Mouse (Mus musculus): ENCODE measurements around the gene Trpm8. TPM values are rescaled to one million over a fixed set of nuclear protein-coding genes. Genes with fewer than 3 reads are reported as not detected.

Trpm8 gene
- not detected in 2 replicates for polyA plus RNA-seq (2016; fragmentation: Nextera tagmentation; extraction: Ambion mirVana)

DNA sequence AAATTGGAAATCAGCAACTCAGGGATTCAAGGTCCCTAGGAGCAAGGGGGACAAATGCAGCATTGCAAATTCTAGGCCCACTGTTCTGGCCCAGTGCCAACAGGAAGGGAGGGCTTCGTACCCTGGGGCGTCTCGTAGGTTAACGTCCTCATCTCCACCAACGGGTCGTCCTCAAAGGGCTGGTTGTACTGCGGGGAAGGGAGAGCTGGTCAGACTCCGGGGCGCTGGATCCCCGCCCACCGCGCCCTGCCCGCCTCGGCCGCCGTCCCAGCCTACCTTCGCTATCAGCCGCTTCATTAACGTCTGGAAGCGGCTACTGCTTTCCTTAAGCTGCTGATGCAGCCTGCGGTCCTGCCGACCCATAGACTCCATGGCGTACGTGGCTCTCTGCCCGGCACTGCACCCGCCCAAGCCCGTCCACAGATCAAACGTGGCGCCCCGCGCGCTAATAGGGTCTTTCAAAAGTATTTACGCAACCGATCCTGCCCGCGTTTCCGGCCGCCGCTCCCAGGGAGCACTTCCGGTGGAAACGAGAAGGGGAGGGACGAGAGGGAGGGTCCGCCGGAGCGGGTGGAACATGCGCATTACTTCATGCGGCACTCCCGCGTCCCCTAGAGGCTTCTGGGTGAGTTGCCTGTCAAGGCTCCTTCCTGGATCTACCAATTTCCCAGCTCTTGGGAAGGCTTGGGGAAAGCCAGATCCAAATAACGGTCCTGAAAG lies at the start of gene Trpm8, which contains the start of gene Hjurp:
Gene Trpm8, plus strand, starts transcription at position 564 of the 720 bp plus-strand sequence.
Gene Hjurp, minus strand, starts transcription at position 536 of the 720 bp plus-strand sequence.
- Histone ChIP-seq H3K4me2 (peak within 1 kb of the TSS; percentile 54), H3K9ac (peak within 1 kb of the TSS; percentile 63), H3K36me3 (replicated peaks) (peaks cover 38% of the 10 kb centered on the region), H3K4me1 (peaks cover 24% of the 10 kb centered on the region), H3K9me3 (peaks cover 3% of the 10 kb centered on the region; the same call in 1 of the 2 replicates), H3K27me3 (no peaks in the 10 kb centered on the region), H3K27ac (peak within 1 kb of the TSS; percentile 80), H3K4me3 (replicated peaks) (peak within 1 kb of the TSS; percentile 48)
- ATAC-seq (ENCODE audit: low FRiP score), result peak; percentile 96
- under 1% methylated on average over 50 of the region's 50 CpGs for WGBS

DNA sequence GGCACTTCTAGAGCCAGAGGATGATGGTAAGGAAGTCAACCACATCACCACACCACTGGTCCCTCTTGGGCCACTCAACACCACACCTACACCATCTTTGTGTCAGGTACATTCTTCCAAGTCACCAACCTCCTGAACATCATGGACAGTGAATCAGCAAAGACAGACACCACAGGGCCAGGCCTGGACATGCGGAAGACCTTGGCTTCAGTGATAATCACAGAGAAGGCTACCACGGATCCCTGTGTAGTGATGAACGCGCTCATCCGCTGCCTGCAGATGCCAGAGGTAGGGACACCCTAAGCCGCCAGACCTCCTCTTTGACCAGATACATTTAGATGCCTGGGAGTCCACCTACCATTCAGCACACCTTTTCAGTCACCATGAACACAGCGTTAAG lies 49.3 kb upstream of the Trpm8 start:
- peaks cover 79% of the 10 kb centered on the region for H3K9me3 ChIP-seq
- no peak for ATAC-seq (ENCODE audit: low FRiP score)
- H3K4me1 ChIP-seq, result no peaks in the 10 kb centered on the region
- no peaks in the 10 kb centered on the region for H3K27me3 ChIP-seq
- no peak overlapping the region for H3K4me3 ChIP-seq (replicated peaks)
- H3K9ac ChIP-seq, result no peak overlapping the region
- H3K27ac ChIP-seq, result no peak overlapping the region
- no peaks in the 10 kb centered on the region for H3K36me3 ChIP-seq (replicated peaks)
- WGBS, result 72% methylated on average over 7 of the region's 7 CpGs
- no peak overlapping the region for H3K4me2 ChIP-seq

DNA sequence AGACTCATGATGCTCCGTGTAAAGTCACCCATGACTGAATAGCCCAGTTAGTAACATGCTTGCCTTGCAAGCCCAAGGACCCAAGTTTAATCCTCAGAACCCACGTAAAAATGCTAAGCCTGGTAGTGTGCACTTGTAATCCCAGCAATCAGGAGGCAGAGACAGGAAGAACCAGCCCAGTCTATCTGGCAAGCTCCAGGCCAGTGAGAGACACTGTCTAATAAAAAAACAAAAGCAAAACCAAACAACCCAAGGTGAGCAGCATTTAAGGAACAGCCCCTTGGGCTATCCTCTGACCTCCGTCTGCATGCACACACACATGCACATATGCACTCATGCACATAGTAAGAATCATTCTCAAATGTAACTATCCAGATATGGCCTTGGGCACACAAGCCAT lies 47.9 kb upstream of the Trpm8 start:
- Histone ChIP-seq H3K27ac (no peak overlapping the region), H3K4me1 (no peaks in the 10 kb centered on the region), H3K9ac (no peak overlapping the region), H3K27me3 (no peaks in the 10 kb centered on the region), H3K36me3 (replicated peaks) (no peaks in the 10 kb centered on the region), H3K4me3 (replicated peaks) (no peak overlapping the region), H3K9me3 (peaks cover 93% of the 10 kb centered on the region), H3K4me2 (no peak overlapping the region)
- 79% methylated on average over 3 of the region's 3 CpGs for WGBS
- no peak for ATAC-seq (ENCODE audit: low FRiP score)

DNA sequence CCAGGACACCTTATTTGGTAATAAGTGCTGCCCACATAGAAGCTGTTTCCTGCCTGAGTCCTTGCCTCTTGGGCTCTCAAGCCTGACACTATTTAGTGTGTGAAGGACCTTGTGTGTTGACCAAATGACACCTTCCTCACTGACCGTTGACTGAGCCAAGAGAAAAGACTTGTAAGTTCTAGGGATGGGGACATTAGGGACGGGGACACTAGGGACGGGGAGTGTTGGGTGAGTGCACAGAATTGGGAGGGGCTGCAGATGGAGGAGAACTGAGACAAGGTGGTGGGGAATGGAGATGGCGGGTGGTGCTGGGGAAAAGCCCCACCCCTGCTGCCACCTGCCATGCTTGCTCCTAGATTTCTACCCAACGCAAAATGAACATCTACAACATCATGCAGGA lies 47.5 kb upstream of the Trpm8 start:
- H3K4me1 ChIP-seq, result no peaks in the 10 kb centered on the region
- H3K27ac ChIP-seq, result no peak overlapping the region
- 85% methylated on average over 5 of the region's 5 CpGs for WGBS
- no peak overlapping the region for H3K4me3 ChIP-seq (replicated peaks)
- no peak overlapping the region for H3K9ac ChIP-seq
- H3K4me2 ChIP-seq, result no peak overlapping the region
- peaks cover 97% of the 10 kb centered on the region for H3K9me3 ChIP-seq
- H3K27me3 ChIP-seq, result no peaks in the 10 kb centered on the region
- no peaks in the 10 kb centered on the region for H3K36me3 ChIP-seq (replicated peaks)
- ATAC-seq (ENCODE audit: low FRiP score), result no peak

DNA sequence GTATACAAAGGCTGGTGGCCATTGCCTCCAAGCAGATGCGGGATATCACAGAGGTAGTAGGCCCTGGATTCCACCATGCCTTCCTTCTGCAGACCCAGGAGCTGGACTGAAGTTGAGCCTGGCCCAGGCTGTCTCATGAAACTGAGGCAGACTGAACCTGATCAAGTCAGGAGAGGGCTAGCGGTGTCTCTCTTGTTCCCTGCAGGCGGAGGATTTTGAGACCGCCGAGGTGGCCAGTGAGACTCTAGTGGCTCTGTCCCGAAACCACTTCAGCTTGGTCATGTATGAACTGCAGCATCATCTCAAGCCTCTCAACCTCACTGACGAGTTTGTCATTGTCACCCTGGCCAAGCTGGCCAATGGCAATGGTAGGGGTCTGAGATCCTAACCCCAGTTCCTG lies 47.0 kb upstream of the Trpm8 start:
- no peak overlapping the region for H3K9ac ChIP-seq
- H3K4me2 ChIP-seq, result no peak overlapping the region
- H3K27ac ChIP-seq, result no peak overlapping the region
- H3K4me1 ChIP-seq, result no peaks in the 10 kb centered on the region
- ATAC-seq (ENCODE audit: low FRiP score), result no peak
- 74% methylated on average over 7 of the region's 7 CpGs for WGBS
- no peaks in the 10 kb centered on the region for H3K27me3 ChIP-seq
- peaks cover 100% of the 10 kb centered on the region for H3K9me3 ChIP-seq
- no peaks in the 10 kb centered on the region for H3K36me3 ChIP-seq (replicated peaks)
- no peak overlapping the region for H3K4me3 ChIP-seq (replicated peaks)

DNA sequence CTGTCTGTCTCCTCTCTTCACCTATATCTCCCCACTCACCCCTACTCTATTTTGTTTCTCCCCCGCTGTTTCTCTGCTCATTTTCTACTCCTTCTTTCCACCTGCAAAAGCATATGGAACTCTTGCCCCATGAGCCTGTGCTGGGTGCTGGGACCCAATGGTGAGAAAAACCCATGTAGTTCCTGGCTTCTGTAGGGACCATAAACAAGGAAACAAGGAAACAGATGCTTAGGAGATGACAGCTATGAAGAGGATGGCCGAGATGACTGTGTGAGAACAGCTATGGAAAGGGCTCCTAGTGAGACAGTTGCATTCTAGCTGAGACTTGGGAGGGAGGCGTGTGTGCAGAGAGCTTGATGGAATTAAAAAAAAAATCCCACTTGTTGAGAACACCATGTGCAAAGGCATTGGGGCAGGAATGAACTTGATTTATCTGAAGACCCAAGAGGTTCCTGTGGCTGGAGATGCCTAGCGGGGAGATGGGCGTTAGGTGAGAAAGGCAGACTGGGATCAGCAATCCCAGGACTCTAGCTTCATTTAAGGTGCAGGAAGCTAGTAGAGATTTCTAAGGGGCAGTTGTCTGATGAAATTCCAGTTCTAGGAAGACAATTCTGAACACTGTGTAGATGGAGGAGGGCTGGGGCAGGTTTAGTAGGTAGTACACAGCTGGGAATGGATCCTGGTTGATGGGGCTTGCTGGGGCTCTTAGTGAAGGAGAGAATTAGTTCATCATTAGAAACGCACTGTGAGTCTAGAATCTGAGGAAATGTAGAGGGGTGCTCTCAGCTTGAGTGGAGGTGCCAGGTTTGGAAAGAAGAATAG lies 46.3 kb upstream of the Trpm8 start:
- H3K4me2 ChIP-seq, result no peak overlapping the region
- H3K27ac ChIP-seq, result no peak overlapping the region
- H3K27me3 ChIP-seq, result no peaks in the 10 kb centered on the region
- no peak for ATAC-seq (ENCODE audit: low FRiP score)
- no peaks in the 10 kb centered on the region for H3K4me1 ChIP-seq
- no peak overlapping the region for H3K4me3 ChIP-seq (replicated peaks)
- WGBS, result 75% methylated on average over 6 of the region's 6 CpGs
- no peak overlapping the region for H3K9ac ChIP-seq
- H3K9me3 ChIP-seq, result peaks cover 100% of the 10 kb centered on the region
- H3K36me3 ChIP-seq (replicated peaks), result no peaks in the 10 kb centered on the region

DNA sequence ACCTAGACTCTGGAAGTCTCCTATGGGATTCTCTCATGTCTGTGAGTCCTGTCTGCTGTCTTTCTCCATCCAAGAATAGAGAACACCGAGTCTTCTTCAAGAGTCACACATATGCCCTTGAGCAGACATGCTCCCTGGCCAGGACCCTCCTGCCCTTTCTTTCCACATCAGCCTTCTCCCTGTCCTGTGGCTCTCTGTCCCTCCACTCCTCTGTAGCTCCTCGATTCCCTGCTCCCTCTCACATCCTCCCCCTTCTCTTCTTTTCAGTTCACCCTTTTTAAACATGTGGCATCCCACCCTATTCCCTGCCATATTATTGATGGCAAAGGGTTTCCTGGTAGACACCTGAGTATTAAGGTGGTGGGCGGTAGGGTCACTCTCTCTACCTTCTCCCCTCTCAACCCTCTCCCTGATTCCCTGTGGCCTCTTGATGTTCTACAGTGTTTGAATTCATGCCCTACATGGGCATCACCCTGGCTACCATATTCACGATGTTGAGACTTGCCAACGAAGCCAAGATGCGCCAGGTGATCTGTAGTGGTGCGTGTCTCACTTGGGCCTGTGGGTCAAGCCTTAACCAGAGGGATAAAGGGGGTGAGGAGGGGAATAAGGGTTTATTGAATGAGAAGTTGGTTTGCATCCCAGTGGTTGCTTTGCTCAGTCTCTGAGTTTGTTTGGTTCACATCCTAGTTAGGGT lies 45.5 kb upstream of the Trpm8 start:
- no peak overlapping the region for H3K9ac ChIP-seq
- no peaks in the 10 kb centered on the region for H3K4me1 ChIP-seq
- no peaks in the 10 kb centered on the region for H3K36me3 ChIP-seq (replicated peaks)
- H3K9me3 ChIP-seq, result peaks cover 97% of the 10 kb centered on the region
- no peak overlapping the region for H3K4me2 ChIP-seq
- H3K27ac ChIP-seq, result no peak overlapping the region
- H3K4me3 ChIP-seq (replicated peaks), result no peak overlapping the region
- H3K27me3 ChIP-seq, result no peaks in the 10 kb centered on the region
- no peak for ATAC-seq (ENCODE audit: low FRiP score)
- WGBS, result 69% methylated on average over 7 of the region's 7 CpGs

DNA sequence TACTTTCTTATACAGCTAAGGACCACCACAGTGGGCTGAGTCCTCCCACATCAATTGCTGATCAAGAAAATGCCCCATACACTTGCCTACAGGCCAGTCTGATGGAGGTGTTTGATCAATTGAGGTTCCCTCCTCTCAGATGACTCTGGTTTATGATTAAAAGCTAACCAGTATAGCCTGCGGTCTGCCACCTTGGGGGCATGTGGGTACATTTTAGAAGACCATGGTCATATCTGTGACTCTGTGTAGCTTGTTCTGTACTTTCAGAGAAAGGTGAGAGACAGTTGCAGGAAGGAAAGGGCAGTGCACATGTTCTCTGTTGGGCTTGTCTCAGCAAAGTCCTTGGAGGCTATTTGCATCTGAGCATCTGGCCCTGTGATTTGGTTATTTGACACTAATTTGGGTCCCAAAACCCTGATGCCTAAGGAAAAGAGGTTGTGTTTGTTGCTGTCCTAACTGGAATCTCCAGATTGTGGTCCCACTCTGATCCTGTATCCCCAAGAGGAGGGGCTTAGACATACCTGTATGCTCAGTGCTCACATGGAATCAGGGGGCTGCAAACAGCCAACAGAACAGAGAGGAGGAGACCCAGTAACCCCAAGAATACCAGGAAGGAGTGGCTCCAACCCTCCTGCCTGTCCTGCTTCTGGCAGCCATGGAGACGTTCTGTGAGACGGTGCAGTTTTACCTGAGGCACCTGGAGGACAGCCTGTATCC lies 44.6 kb upstream of the Trpm8 start:
- Histone ChIP-seq H3K27ac (no peak overlapping the region), H3K9me3 (peaks cover 97% of the 10 kb centered on the region), H3K4me1 (no peaks in the 10 kb centered on the region), H3K9ac (no peak overlapping the region), H3K27me3 (no peaks in the 10 kb centered on the region), H3K4me2 (no peak overlapping the region), H3K36me3 (replicated peaks) (no peaks in the 10 kb centered on the region), H3K4me3 (replicated peaks) (no peak overlapping the region)
- ATAC-seq (ENCODE audit: low FRiP score), result no peak
- WGBS, result 58% methylated on average over 3 of the region's 3 CpGs

DNA sequence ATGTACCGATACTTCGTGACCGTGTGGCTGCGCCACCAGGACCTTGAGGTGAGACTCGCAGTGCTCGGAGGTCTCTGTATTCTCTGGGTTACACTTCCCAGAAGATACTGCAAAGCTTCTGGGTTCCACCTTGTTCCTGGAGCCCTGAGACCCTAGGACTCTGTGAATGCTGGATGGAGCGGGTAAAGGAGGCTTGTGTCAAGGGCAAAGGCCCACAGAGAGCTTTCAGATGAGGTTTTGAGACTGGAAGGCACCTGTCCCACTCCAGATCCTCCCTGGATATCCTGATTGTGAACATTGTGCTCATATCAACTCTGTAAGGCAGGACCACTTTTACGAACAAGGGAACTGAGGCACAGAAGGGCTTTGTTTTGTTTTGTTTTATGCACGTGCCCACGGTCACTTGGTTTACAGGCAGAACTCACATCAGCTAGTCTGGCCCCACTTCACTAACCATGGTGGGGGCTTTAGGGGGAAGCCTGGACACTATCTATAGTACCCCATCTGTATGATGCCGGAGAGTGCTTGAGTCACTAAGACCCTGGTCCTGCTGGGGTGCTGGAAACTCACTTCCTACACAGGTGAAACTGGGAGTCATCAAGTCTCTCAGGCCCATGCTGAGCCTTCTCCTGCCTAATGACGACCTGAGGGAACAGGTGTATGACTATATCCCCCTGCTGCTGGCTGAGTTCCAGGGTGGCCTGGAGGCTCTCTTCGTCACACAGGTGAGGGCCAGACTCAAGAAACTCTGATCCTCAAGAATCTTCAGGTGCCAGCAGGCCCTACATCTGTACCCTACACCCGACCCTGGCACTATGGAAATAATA lies 43.8 kb upstream of the Trpm8 start:
- peaks cover 97% of the 10 kb centered on the region for H3K9me3 ChIP-seq
- no peak for ATAC-seq (ENCODE audit: low FRiP score)
- H3K9ac ChIP-seq, result no peak overlapping the region
- WGBS, result 67% methylated on average over 14 of the region's 14 CpGs
- no peak overlapping the region for H3K4me3 ChIP-seq (replicated peaks)
- no peak overlapping the region for H3K4me2 ChIP-seq
- H3K4me1 ChIP-seq, result no peaks in the 10 kb centered on the region
- H3K36me3 ChIP-seq (replicated peaks), result no peaks in the 10 kb centered on the region
- no peak overlapping the region for H3K27ac ChIP-seq
- no peaks in the 10 kb centered on the region for H3K27me3 ChIP-seq

DNA sequence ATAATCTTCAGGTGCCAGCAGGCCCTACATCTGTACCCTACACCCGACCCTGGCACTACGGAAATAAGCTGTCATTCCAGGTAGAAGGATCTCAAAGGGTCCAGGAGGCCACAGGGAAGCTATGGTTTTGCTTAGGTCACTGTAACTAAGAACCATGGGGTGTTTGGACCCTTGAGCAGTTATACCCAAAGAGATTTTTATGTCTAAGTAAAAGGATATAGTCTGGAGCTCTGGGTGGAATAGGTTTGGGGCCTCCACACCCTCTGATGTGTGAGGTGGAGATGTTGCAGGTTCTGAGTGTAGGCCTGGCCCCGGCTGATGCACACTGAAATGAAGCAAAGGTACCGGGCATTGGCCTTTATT lies 43.2 kb upstream of the Trpm8 start:
- Histone ChIP-seq H3K36me3 (replicated peaks) (no peaks in the 10 kb centered on the region), H3K4me3 (replicated peaks) (no peak overlapping the region), H3K27me3 (no peaks in the 10 kb centered on the region), H3K9ac (no peak overlapping the region), H3K9me3 (peaks cover 97% of the 10 kb centered on the region), H3K27ac (no peak overlapping the region), H3K4me2 (no peak overlapping the region), H3K4me1 (no peaks in the 10 kb centered on the region)
- WGBS, result 63% methylated on average over 4 of the region's 4 CpGs
- ATAC-seq (ENCODE audit: low FRiP score), result no peak

DNA sequence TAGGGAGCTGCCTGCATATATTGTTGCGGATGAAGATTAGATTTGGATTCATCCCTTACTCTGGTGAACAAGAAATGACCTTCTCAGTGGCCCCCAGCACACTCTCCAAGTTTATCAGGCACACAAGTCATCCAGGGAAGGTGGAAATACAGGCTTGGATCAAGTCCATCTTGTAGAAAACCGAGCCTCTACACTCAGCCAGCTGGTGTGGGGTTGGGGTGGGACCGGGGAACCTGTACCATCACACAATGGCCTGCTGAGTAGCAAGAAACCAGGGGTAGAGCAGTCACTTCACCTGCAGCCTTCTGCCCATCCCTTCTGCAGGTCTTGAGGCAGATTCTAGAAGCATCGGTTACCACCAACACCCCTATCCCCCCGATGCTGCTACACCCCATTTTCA lies 42.8 kb upstream of the Trpm8 start:
- Histone ChIP-seq H3K4me1 (no peaks in the 10 kb centered on the region), H3K4me3 (replicated peaks) (no peak overlapping the region), H3K9me3 (peaks cover 97% of the 10 kb centered on the region), H3K9ac (no peak overlapping the region), H3K36me3 (replicated peaks) (no peaks in the 10 kb centered on the region), H3K27ac (no peak overlapping the region), H3K27me3 (no peaks in the 10 kb centered on the region), H3K4me2 (no peak overlapping the region)
- no peak for ATAC-seq (ENCODE audit: low FRiP score)
- WGBS, result 44% methylated on average over 5 of the region's 5 CpGs
